Mouse (Mus musculus) forebrain, embryonic 15.5 days (tissue): Measurements from ENCODE around the gene Plk5. TPM values are rescaled to one million over a fixed set of nuclear protein-coding genes. Genes with fewer than 3 reads are reported as not detected.
A peak's percentile ranks its signal among the peaks of the same experiment; 100 is the strongest.

Experiments
- ATAC-seq: fragments of 200-750 bp; cut with Nextera tagmentation; replicated peaks from 2 replicates; pipeline ENCODE4 v1.8.0; 2017; ENCODE audit warnings: mild to moderate bottlenecking, moderate TSS enrichment, moderate library complexity
- H3K27ac ChIP-seq: fragments of 300-500 bp; sonication (generic); replicated peaks from 2 replicates; pipeline ENCODE4 v1.5.1; 2015; ENCODE audit warnings: mild to moderate bottlenecking, inconsistent platforms
- H3K27me3 ChIP-seq: fragments of 300-500 bp; sonication (generic); 2 replicates; pipeline ENCODE4 v1.6.1; 2015; ENCODE audit warnings: inconsistent platforms
- H3K36me3 ChIP-seq: fragments of 300-500 bp; sonication (generic); 2 replicates; pipeline ENCODE4 v1.6.1; 2015; ENCODE audit warnings: mild to moderate bottlenecking, inconsistent platforms
- H3K4me1 ChIP-seq: fragments of 300-500 bp; sonication (generic); 2 replicates; pipeline ENCODE4 v1.6.1; 2015; ENCODE audit warnings: inconsistent platforms
- H3K4me2 ChIP-seq: fragments of 300-500 bp; sonication (generic); replicated peaks from 2 replicates; pipeline ENCODE4 v1.6.1; 2015; ENCODE audit warnings: mild to moderate bottlenecking, inconsistent platforms
- H3K4me3 ChIP-seq: fragments of 300-500 bp; sonication (generic); 2 replicates; pipeline ENCODE4 v1.5.1; 2015; ENCODE audit warnings: mild to moderate bottlenecking, inconsistent platforms
- H3K9ac ChIP-seq: fragments of 300-500 bp; sonication (generic); replicated peaks from 2 replicates; pipeline ENCODE4 v1.6.1; 2015; ENCODE audit warnings: mild to moderate bottlenecking, inconsistent platforms
- H3K9me3 ChIP-seq: fragments of 300-500 bp; sonication (generic); 2 replicates; pipeline ENCODE4 v1.6.1; 2016; ENCODE audit warnings: inconsistent platforms
- WGBS: fragments of 180-500 bp; shearing (Covaris S2); methylation state at CpG from one replicate; pipeline ENCODE4 v1.1.7; 2015; ENCODE audit warnings: mixed read lengths; 5-methylcytosine and 5-hydroxymethylcytosine counted together
- polyA plus RNA-seq: library from polyadenylated mRNA; unstranded; fragments of >200 nt; fragmentation: Nextera tagmentation; extraction: Ambion mirVana; gene quantifications from 2 replicates; pipeline ENCODE4 v1.2.1, GENCODE M21; 2015

Gene Plk5
- polyA plus RNA-seq, 1 experiment from 2014 or later, result 2.7 TPM

GRCm38 (mm10) chr10:80397524-80398173 lies 41.4 kb downstream of the Plk5 start:
- peaks cover 48% of the 10 kb centered on the region for H3K36me3 ChIP-seq
- no peak for ATAC-seq
- 36% methylated on average over 8 of the region's 8 CpGs for WGBS

GRCm38 (mm10) chr10:80398174-80398535 lies 41.9 kb downstream of the Plk5 start:
- Histone ChIP-seq H3K27me3 (no peaks in the 10 kb centered on the region), H3K27ac (peak overlapping the region; percentile 100), H3K4me2 (peak overlapping the region; percentile 91), H3K4me1 (peaks cover 29% of the 10 kb centered on the region), H3K9ac (peak overlapping the region; percentile 95), H3K9me3 (no peaks in the 10 kb centered on the region), H3K36me3 (peaks cover 48% of the 10 kb centered on the region), H3K4me3 (peak overlapping the region; percentile 91)
- 0% methylated on average over 1 of the region's 1 CpGs for whole genome bisulfite sequencing
- no peak for ATAC-seq

More at GRCm38 (mm10) chr10:80397524-80398173, 41.4 kb downstream of the Plk5 start:
- Histone ChIP-seq H3K4me1 (peaks cover 29% of the 10 kb centered on the region), H3K27ac (peak overlapping the region; percentile 100), H3K4me3 (peak overlapping the region; percentile 91), H3K9me3 (no peaks in the 10 kb centered on the region), H3K9ac (peak overlapping the region; percentile 95), H3K4me2 (peak overlapping the region; percentile 91), H3K27me3 (no peaks in the 10 kb centered on the region)

DNA sequence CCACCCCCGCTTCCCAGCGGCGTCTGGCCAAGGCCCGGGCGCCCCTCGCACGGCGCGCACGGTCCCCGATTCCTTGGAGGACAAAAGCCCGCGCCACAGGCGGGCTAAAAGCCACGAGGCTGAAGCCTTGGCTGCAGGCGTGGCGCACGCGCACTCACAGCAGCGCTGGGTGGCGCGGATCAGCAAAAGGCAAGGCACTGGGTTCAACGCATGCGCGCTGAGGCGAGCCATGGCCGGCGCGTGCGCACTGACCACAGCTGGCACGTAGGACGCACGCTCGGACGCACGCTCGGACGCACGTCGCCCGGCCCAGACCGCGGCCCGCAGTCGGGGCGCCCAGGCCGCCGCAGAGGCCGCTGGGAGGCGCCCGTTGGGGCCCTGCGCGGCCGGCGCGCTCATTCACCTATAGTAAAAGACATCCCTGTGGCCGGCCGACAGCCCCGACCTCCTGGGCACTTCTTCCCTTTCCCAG lies 42.5 kb downstream of the Plk5 start:
- peak overlapping the region; percentile 91 for H3K4me2 ChIP-seq
- no peaks in the 10 kb centered on the region for H3K9me3 ChIP-seq
- 0% methylated on average over 52 of the region's 59 CpGs for WGBS
- H3K4me3 ChIP-seq, result peak overlapping the region; percentile 91
- peak overlapping the region; percentile 95 for H3K9ac ChIP-seq
- H3K27ac ChIP-seq, result peak overlapping the region; percentile 100
- no peaks in the 10 kb centered on the region for H3K27me3 ChIP-seq
- H3K4me1 ChIP-seq, result peaks cover 29% of the 10 kb centered on the region
- peak; percentile 78 for ATAC-seq
- H3K36me3 ChIP-seq, result peaks cover 48% of the 10 kb centered on the region

- peaks cover 29% of the 10 kb centered on the region for H3K4me1 ChIP-seq
- H3K9ac ChIP-seq, result peak within 1 kb of the TSS; percentile 95
- peaks cover 45% of the 10 kb centered on the region for H3K36me3 ChIP-seq
- peak within 1 kb of the TSS; percentile 91 for H3K4me3 ChIP-seq
- peak within 1 kb of the TSS; percentile 100 for H3K27ac ChIP-seq
- H3K4me2 ChIP-seq, result peak within 1 kb of the TSS; percentile 91
- peak; percentile 97 for ATAC-seq
- no peaks in the 10 kb centered on the region for H3K9me3 ChIP-seq
- WGBS, result under 1% methylated on average over 69 of the region's 82 CpGs
- H3K27me3 ChIP-seq, result no peaks in the 10 kb centered on the region
Measured at GRCm38 (mm10) chr10:80399191-80399972, 43.1 kb downstream of the Plk5 start, which contains the start of gene Mbd3. TSS of gene Mbd3 (minus strand) at chr10:80399550.

- H3K4me2 ChIP-seq, result peak overlapping the region; percentile 75
- no peaks in the 10 kb centered on the region for H3K9me3 ChIP-seq
- peak overlapping the region; percentile 59 for H3K9ac ChIP-seq
- H3K36me3 ChIP-seq, result peaks cover 37% of the 10 kb centered on the region
- H3K27me3 ChIP-seq, result no peaks in the 10 kb centered on the region
- peaks cover 34% of the 10 kb centered on the region for H3K4me1 ChIP-seq
- WGBS, result 12% methylated on average over 17 of the region's 17 CpGs
- ATAC-seq, result no peak
- H3K27ac ChIP-seq, result peak overlapping the region; percentile 100
- peak overlapping the region; percentile 91 for H3K4me3 ChIP-seq
Measured at GRCm38 (mm10) chr10:80399973-80400703, 43.9 kb downstream of the Plk5 start.

DNA sequence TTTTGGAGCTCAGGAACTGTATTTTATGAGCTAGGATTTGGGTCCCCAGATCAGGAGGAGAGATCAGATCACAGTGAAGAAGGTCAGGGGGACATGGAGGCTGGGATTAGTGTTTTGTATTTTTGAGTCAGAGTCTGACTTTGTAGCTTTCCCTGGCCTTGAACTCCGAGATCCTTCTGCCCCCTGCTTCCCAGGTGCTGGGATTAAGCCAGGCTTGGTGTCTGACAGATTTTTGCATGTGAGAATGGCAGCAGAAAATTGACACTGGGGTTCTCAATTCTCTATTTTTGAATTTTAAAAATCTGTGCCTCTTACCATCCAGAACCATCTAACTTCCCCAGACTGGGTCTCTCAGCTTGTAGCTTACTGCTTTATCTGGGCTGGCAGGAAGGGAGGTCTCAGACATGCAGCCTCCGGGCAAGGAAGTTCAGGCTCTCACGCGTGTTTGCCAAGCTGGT lies 44.5 kb downstream of the Plk5 start:
- Histone ChIP-seq H3K9ac (peak overlapping the region; percentile 59), H3K4me2 (peak overlapping the region; percentile 75; the same call in 1 of the 2 replicates), H3K27ac (peak overlapping the region; percentile 100), H3K27me3 (no peaks in the 10 kb centered on the region), H3K36me3 (peaks cover 33% of the 10 kb centered on the region), H3K9me3 (no peaks in the 10 kb centered on the region), H3K4me1 (peaks cover 40% of the 10 kb centered on the region), H3K4me3 (peak overlapping the region; percentile 91)
- no peak for ATAC-seq
- 81% methylated on average over 4 of the region's 4 CpGs for WGBS

DNA sequence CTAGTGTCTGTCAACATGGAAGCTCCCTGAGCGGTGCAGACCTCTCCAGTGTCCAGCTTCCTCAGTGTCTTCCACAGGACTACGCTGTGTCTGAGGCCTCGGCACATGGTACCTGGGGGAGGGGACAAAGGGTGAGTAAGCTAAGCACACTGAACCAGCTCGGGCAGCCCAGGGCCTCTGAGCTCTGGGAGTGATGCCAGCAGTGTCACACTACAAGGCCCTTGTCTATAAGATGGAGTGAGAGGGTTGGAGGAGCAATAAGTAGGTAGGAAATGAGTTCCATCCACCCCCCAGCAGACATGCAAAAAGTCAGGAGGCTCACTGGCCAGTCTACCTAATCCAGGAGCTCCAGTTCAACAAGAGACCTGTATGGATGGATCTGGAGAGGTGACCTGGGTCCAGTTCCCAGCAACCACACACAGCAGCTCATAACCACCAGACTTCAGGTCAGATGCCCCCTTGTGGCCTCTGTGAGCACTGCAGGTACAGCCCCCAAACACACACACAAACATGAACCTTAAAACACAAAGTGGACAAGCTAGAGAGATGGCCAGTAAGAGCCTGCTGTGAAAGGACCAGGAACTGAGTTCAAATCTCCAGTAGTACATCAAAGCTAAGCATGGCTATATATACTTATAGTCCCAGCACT lies 46.9 kb downstream of the Plk5 start:
- WGBS, result 88% methylated on average over 4 of the region's 4 CpGs
- no peak for ATAC-seq
- no peak overlapping the region for H3K9ac ChIP-seq

GRCm38 (mm10) chr10:80405481-80406173 lies 49.4 kb downstream of the Plk5 start:
- H3K9me3 ChIP-seq, result no peaks in the 10 kb centered on the region
- no peaks in the 10 kb centered on the region for H3K27me3 ChIP-seq
- no peak overlapping the region for H3K27ac ChIP-seq
- peaks cover 47% of the 10 kb centered on the region for H3K36me3 ChIP-seq
- no peak for ATAC-seq
- H3K4me1 ChIP-seq, result peaks cover 26% of the 10 kb centered on the region
- peak overlapping the region; percentile 70 for H3K4me2 ChIP-seq
- H3K4me3 ChIP-seq, result peak overlapping the region; percentile 75
- H3K9ac ChIP-seq, result peak overlapping the region; percentile 86
- 54% methylated on average over 10 of the region's 10 CpGs for WGBS

More for the DNA sequence above, 46.9 kb downstream of the Plk5 start:
- Histone ChIP-seq H3K36me3 (peaks cover 29% of the 10 kb centered on the region), H3K4me3 (no peak overlapping the region), H3K4me1 (peaks cover 33% of the 10 kb centered on the region), H3K27me3 (no peaks in the 10 kb centered on the region), H3K27ac (no peak overlapping the region), H3K9me3 (no peaks in the 10 kb centered on the region), H3K4me2 (no peak overlapping the region)

GRCm38 (mm10) chr10:80406684-80407501 lies 50.6 kb downstream of the Plk5 start, which contains the start of gene Uqcr11:
TSS of gene Uqcr11 (minus strand) at chr10:80406830.
- H3K36me3 ChIP-seq, result peaks cover 52% of the 10 kb centered on the region

GRCm38 (mm10) chr10:80407924-80408323 lies 51.7 kb downstream of the Plk5 start:
- H3K4me3 ChIP-seq, result no peak overlapping the region
- no peak for ATAC-seq
- H3K36me3 ChIP-seq, result peaks cover 52% of the 10 kb centered on the region
- no peak overlapping the region for H3K4me2 ChIP-seq
- no peak overlapping the region for H3K27ac ChIP-seq
- no peaks in the 10 kb centered on the region for H3K27me3 ChIP-seq
- WGBS, result 50% methylated on average over 4 of the region's 4 CpGs
- H3K9ac ChIP-seq, result no peak overlapping the region
- H3K9me3 ChIP-seq, result no peaks in the 10 kb centered on the region
- peaks cover 27% of the 10 kb centered on the region for H3K4me1 ChIP-seq

More at GRCm38 (mm10) chr10:80406684-80407501, 50.6 kb downstream of the Plk5 start, which contains the start of gene Uqcr11:
- peak within 1 kb of the TSS; percentile 70 for H3K4me2 ChIP-seq
- ATAC-seq, result peak; percentile 81
- WGBS, result 3% methylated on average over 27 of the region's 27 CpGs
- peak within 1 kb of the TSS; percentile 86 for H3K9ac ChIP-seq
- H3K4me3 ChIP-seq, result peak within 1 kb of the TSS; percentile 75
- H3K9me3 ChIP-seq, result no peaks in the 10 kb centered on the region
- H3K27me3 ChIP-seq, result no peaks in the 10 kb centered on the region
- H3K27ac ChIP-seq, result peak within 1 kb of the TSS; percentile 87
- H3K4me1 ChIP-seq, result peaks cover 24% of the 10 kb centered on the region
